7 mouse cellular contexts compared by ENCODE assay signal in the genomic region with DNA sequence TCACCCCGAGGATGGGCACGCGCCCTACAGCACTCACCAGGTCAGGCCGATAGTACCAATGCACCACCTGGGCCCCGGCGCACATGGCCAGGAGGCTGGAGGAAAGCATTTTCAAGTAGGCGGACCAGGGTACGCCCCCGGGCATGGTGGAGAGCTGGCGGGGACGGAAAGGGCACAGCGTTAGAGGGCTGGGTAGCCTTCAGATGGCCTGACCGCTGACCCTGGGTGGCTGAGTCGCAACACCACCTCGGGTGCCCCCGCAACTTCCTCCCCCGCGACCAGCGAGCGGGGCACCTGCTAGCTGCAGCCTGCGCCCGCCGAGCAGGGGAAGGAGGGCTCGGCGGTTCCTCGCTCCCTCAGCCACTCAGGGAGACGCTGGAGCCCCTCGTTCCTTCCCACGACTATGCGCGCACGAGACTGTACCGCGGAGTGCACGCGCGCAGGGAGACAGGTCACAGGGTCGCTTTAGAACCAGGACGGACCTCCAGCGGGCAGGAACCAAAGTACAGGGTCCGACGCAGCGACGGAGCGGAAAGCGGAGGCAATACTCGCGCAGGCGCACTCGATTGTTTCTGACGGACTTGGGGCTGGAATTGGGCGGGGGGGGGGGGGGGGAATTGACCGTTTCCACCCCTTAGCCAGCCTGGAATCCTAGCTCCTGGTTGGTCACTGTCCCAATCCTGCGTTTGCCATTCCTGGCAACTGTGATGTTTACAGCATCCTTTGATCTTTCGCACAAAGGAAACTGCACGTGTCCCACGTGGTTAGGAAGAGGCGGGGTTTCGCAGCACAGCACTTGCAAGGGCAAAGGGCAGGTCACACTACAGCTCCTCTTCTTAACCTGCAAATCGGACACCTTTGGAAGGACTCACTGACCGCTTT. TPM values are rescaled to one million over a fixed set of nuclear protein-coding genes. Genes with fewer than 3 reads are reported as not detected.
DNase-seq lines count a peak whose midpoint lies in the region; ATAC-seq lines count a peak whose summit lies in the region.

TSS of gene 1190007I07Rik (minus strand) at position 558 of the 882 bp plus-strand sequence.

- DNase-seq in adrenal gland, postnatal 14 days, result peak; percentile 94
- DNase-seq in embryonic facial prominence, embryonic 11.5 days (ENCODE audit: low spot score), result peak; percentile 95
- DNase-seq in kidney, adult 11 months, result peak; percentile 95
- DNase-seq in limb, embryonic 10.5 days (ENCODE audit: low spot score), result peak; percentile 96
- peak; percentile 51 for DNase-seq in spleen, adult 12 weeks (ENCODE audit: low spot score)

- peak; percentile 88 for ATAC-seq in embryonic facial prominence, embryonic 11.5 days (replicated peaks; ENCODE audit: insufficient number of reproducible peaks, low FRiP score, low TSS enrichment, low read depth)
- peak; percentile 91 for ATAC-seq in granulocyte monocyte progenitor cell, adult 5-6 weeks (replicated peaks; ENCODE audit: poor library complexity, severe bottlenecking)
- peak; percentile 93 for ATAC-seq in midbrain, embryonic 13.5 days

- no peaks in the 10 kb centered on the region for H3K27me3 ChIP-seq in embryonic facial prominence, embryonic 11.5 days (ENCODE audit: control insufficient read depth, insufficient read depth, low read length)
- H3K27me3 ChIP-seq in limb, embryonic 10.5 days (ENCODE audit: low read depth, poor library complexity, severe bottlenecking), result no peaks in the 10 kb centered on the region
- no peaks in the 10 kb centered on the region for H3K27me3 ChIP-seq in midbrain, embryonic 13.5 days

- H3K4me2 ChIP-seq in embryonic facial prominence, embryonic 11.5 days (ENCODE audit: low read depth, low read length), result peak within 1 kb of the TSS; percentile 54
- H3K4me2 ChIP-seq in midbrain, embryonic 13.5 days (replicated peaks), result peak within 1 kb of the TSS; percentile 65

- peak within 1 kb of the TSS; percentile 76 for H3K9ac ChIP-seq in embryonic facial prominence, embryonic 11.5 days (replicated peaks; ENCODE audit: low read length)
- peak within 1 kb of the TSS; percentile 86 for H3K9ac ChIP-seq in midbrain, embryonic 13.5 days (replicated peaks)

- H3K27ac ChIP-seq in embryonic facial prominence, embryonic 11.5 days (replicated peaks; ENCODE audit: low read depth, low read length), result peak within 1 kb of the TSS; percentile 73
- peak within 1 kb of the TSS; percentile 92 for H3K27ac ChIP-seq in limb, embryonic 10.5 days
- peak within 1 kb of the TSS; percentile 90 for H3K27ac ChIP-seq in midbrain, embryonic 13.5 days

- no peaks in the 10 kb centered on the region for H3K9me3 ChIP-seq in embryonic facial prominence, embryonic 11.5 days (replicated peaks; ENCODE audit: control insufficient read depth, low read length)
- H3K9me3 ChIP-seq in limb, embryonic 10.5 days (replicated peaks), result no peaks in the 10 kb centered on the region
- H3K9me3 ChIP-seq in midbrain, embryonic 13.5 days, result no peaks in the 10 kb centered on the region

- peak within 1 kb of the TSS; percentile 58 for H3K4me3 ChIP-seq in embryonic facial prominence, embryonic 11.5 days (ENCODE audit: low read depth, low read length)
- H3K4me3 ChIP-seq in limb, embryonic 10.5 days, result peak within 1 kb of the TSS; percentile 69
- peak within 1 kb of the TSS; percentile 72 for H3K4me3 ChIP-seq in midbrain, embryonic 13.5 days (replicated peaks)

- H3K4me1 ChIP-seq in embryonic facial prominence, embryonic 11.5 days (ENCODE audit: control insufficient read depth, insufficient read depth, low read length), result no peaks in the 10 kb centered on the region
- peaks cover 5% of the 10 kb centered on the region for H3K4me1 ChIP-seq in limb, embryonic 10.5 days
- peaks cover 14% of the 10 kb centered on the region for H3K4me1 ChIP-seq in midbrain, embryonic 13.5 days (replicated peaks)

- H3K36me3 ChIP-seq in embryonic facial prominence, embryonic 11.5 days (replicated peaks; ENCODE audit: control insufficient read depth, insufficient read depth, low read depth, low read length), result no peaks in the 10 kb centered on the region
- H3K36me3 ChIP-seq in limb, embryonic 10.5 days, result peaks cover 16% of the 10 kb centered on the region
- H3K36me3 ChIP-seq in midbrain, embryonic 13.5 days, result peaks cover 7% of the 10 kb centered on the region; the same call in 1 of the 2 replicates

- WGBS in embryonic facial prominence, embryonic 11.5 days, result under 1% methylated on average over 52 of the region's 61 CpGs
- WGBS in limb, embryonic 10.5 days, result under 1% methylated on average over 59 of the region's 61 CpGs
- WGBS in midbrain, embryonic 13.5 days, result under 1% methylated on average over 52 of the region's 61 CpGs

RNA-seq across cellular contexts. Expression of gene 1190007I07Rik, which starts in this region (rescaled TPM):
- 39.5 and 42.9 TPM in 2 replicates for total RNA-seq in adrenal gland, postnatal 14 days (2021)
- polyA plus RNA-seq in embryonic facial prominence, embryonic 11.5 days (2014; fragmentation: Nextera tagmentation; extraction: Ambion mirVana), result 39.0 and 41.2 TPM in 2 replicates
- total RNA-seq in granulocyte monocyte progenitor cell, adult 5-6 weeks (2014; fragmentation: Nextera tagmentation), result 67.2 and 73.5 TPM in 2 replicates
- 75.8 and 104 TPM in 2 replicates for total RNA-seq in granulocyte monocyte progenitor cell, adult 5-6 weeks (2017)
- polyA plus RNA-seq in limb, embryonic 10.5 days (2016; fragmentation: Nextera tagmentation; extraction: Ambion mirVana), result 42.3 and 45.2 TPM in 2 replicates
- 37.4 and 39.0 TPM in 2 replicates for polyA plus RNA-seq in midbrain, embryonic 13.5 days (2015; fragmentation: Nextera tagmentation; extraction: Ambion mirVana)

Comparison
In these comparisons a context has a peak if more than half of its experiments do, and no peak if none do; other contexts are left out.
1. Peak in every context shown above with its lines: DNase-seq, ATAC-seq, H3K4me3 ChIP-seq and H3K27ac ChIP-seq.